Mouse (Mus musculus) erythroblast, embryonic 14.5 days (primary cell): ENCODE results near the gene BC025920.

Experiments
- GATA1 ChIP-seq: IDR thresholded peaks from 2 replicates; pipeline ENCODE4 v1.6.1; 2012; ENCODE audit warnings: low read length, inconsistent platforms, mixed read lengths
- TAL1 ChIP-seq: IDR thresholded peaks from 3 replicates; pipeline ENCODE4 v1.6.1; 2012; ENCODE audit warnings: low read length, inconsistent platforms, mixed read lengths

GRCm38 (mm10) chr10:81643449-81644055 is 37.5 kb downstream of the BC025920 start:
- TF ChIP-seq TAL1 (no peak), GATA1 (no peak)
